Mouse (Mus musculus) left cerebral cortex, adult 2 months (tissue): ENCODE data around the gene Mrpl9. TPM values are rescaled to one million over a fixed set of nuclear protein-coding genes. Genes with fewer than 3 reads are reported as not detected.

Source experiments
- DNase-seq, 2 experiments: peaks; one replicate each; pipeline ENCODE4 v3.0.0; 2021 to 2022; ENCODE audit warnings: low spot score in 2 of 2, mixed read lengths in 1 of 2; ENCODE audit errors: extremely low spot score in 1 of 2
- H3K27ac ChIP-seq: fragments of 200-600 bp; 2 replicates; pipeline ENCODE4 v1.8.1; 2022
- H3K4me3 ChIP-seq: fragments of 200-600 bp; 2 replicates; pipeline ENCODE4 v1.8.1; 2022
- CTCF ChIP-seq: fragments of 200-600 bp; IDR thresholded peaks from 2 replicates; pipeline ENCODE4 v1.8.1; 2022; ENCODE audit warnings: antibody characterized with exemption, mild to moderate bottlenecking, moderate library complexity
- intact Hi-C: fragments of 180-260 bp; cut with DNase I; formaldehyde crosslinking; loops from one replicate; pipeline ENCODE4 v1.15.1; 2025
- total RNA-seq, 2 experiments: library from RNA; stranded (reverse); gene quantifications; 2 replicates each; pipeline ENCODE4 v1.2.3; 2021

Mrpl9 gene
- total RNA-seq, 2 experiments from 2014 or later: 38.6 to 41.6 TPM

DNA sequence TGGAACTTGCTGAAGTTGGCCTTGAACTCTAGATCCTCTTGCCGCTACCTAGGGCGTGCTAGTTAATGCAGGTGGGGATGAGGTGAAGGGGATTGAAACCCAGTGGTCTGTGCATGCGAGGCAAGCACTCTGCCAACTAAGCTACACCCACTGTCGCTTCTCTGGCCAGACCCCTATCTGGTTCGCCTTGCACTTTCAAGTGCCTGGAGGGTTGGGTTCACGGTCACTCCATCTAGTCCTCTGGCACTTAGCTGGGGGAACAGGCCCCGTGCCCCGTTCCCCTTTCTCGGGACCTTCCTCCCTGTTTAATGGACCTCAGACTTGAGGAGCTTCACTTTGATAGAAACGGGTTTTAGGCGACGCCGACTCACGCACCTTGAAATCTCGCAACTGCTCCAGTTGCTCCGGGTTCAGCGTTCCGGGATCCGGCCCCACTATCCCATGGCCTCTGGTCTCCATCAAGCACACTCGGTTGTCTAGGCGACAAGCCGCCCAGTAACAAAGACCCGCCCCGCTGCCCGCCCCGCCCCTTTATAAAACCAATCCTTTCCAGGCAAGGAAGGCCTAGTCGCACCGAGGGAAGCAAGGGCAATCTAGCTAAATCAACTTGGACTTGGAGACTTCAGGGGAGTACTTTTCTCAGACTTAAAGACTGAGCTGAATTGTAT lies 29.5 kb downstream of the Mrpl9 start:
- no peak for DNase-seq
- no peak for TF ChIP-seq CTCF
- peak overlapping the region; percentile 31 for H3K4me3 ChIP-seq
- H3K27ac ChIP-seq: peak overlapping the region; percentile 65
- intact Hi-C loops: no loop called here

DNA sequence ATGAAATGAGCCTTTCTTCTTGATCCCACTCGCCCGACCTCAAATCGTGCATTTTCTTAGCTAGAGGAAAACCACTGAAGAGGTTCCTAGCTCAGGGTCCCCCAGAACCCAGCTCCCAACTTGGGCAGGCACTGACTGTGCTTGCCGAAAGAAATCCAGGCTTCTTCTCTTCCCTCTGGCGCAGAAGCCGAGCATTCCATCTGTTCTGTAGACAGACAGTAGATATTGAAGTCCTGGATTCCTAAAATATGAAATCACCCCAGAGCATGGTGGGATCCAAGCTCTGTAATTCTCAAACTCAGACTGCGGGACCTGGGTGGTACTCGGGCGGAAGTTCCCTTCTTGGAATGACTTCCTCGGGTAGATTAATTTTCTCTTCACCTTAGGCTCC lies 30.0 kb downstream of the Mrpl9 start:
- Histone ChIP-seq H3K27ac (peak overlapping the region; percentile 65), H3K4me3 (no peak overlapping the region; the same call in 1 of the 2 replicates)
- intact Hi-C loops: no loop called here
- no peak for TF ChIP-seq CTCF
- no peak for DNase-seq

DNA sequence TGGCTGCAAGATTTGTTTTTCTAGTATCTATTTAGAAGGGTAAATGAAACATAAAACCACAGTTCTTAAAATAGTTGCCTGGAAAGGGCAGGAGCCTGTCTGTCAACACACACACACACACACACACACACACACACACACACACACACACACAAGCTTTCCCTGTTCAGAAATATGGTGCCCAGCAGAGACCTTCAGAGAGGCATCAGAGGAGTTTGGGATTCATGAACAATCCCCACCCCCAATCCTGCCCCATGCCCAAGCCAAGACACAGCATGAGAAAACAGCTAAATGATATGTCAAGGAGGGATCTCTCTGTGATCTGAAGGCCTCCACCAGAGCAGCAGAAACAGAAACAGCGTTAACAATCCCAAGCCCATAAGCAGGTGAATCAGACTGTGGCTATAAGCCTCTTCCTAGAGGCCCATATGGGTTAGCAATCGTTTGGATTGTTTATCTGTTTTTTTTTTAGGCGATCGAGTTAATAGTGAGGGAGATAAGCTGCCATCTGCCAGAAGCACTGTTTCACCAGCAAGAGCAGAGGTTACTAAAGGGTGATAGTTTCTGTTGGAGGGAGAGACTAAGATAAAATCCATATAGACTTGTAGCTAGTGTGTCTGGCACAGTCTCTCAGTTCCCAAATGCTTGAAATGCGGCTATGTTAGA lies 30.6 kb downstream of the Mrpl9 start:
- intact Hi-C loops: no loop called here
- Histone ChIP-seq H3K27ac (no peak overlapping the region), H3K4me3 (no peak overlapping the region)
- DNase-seq: no peak
- TF ChIP-seq CTCF: no peak

DNA sequence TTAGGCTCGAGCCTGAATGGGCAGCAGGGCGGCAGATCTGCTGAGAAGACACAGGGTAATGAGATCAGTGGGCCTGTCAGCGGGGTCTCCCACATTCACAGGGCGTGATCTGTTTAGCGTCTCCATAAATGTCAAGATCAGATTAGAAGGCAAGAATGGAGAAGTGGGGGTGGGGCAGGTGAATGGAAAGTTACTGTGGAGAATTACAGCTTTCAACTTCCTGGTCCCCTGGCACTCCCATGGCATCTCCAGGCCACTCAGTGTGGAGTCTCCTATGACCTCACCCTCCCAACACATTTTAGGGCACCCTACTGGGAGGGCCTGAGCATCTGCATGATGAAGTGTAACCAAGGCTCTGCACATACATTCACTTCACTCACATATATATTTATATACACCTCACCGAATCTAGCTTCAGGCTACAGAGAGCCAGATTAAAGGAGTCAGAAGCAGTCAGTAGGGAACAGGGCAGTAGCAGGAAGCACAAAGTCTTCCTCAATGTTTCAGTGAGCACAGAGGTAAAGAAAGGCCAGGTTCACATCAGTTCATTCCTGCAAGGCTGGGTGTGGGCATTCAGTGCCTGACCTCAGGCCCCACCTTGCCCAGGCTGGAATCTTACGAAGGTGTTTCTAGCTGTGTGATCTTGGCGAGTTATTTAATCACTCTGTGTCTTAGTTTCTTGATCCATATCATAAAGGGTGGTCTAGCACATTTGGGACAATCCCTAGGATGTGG lies 33.4 kb downstream of the Mrpl9 start:
- H3K4me3 ChIP-seq: no peak overlapping the region
- intact Hi-C loops: no loop called here

DNA sequence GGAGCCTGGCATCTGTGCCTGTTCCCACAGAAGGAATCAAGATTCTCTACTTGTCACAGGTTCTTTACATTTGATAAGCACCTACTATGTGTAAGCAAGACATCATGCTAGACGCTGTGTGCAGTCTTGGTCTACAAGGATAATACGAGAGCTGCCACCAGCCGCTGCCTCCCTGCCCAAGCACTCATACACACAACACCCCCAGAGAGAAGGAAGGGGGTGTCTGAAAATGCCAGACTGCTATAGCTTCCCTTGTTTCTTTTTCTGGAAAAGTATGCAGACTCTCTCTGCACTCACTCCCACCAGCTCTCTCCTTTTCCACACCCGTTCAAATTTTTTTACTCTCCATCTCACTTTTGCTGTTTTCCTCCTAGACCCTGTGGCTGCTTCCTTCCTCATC lies 34.3 kb downstream of the Mrpl9 start:
- peak overlapping the region; percentile 74 for H3K4me3 ChIP-seq
- H3K27ac ChIP-seq: peak overlapping the region; percentile 98
- intact Hi-C loops: no loop called here
- TF ChIP-seq CTCF: no peak
- peak in 1 of 2 experiments; percentile 49 for DNase-seq

More for the DNA sequence above, 33.4 kb downstream of the Mrpl9 start:
- H3K27ac ChIP-seq: peak overlapping the region; percentile 98
- no peak for TF ChIP-seq CTCF
- no peak for DNase-seq

DNA sequence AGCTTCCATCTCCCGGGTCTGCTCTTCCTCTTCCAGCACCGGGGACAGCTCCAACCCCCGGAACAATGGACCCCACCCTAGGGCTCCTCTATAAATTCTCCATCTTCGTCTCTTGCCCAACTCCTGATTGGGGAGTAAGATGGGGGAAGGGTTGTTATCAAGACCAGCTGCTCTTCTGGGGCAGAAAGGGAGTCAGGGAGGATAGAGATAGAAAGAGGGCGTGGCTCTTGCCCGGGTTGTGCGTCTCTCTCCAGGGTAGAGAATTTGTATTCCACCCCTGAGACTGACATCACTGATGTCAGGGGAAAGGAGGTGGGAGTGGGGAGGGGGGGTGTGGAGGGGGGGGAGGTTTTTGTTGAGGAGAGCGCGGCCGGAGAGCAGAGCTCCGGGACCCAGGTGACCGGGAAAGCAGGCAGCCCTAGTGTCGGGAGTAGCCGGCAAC lies 34.9 kb downstream of the Mrpl9 start, which contains the start of gene Celf3:
Gene Celf3, plus strand, starts transcription at position 315 of the 442 bp plus-strand sequence.
- TF ChIP-seq CTCF: no peak
- Histone ChIP-seq H3K27ac (peak within 1 kb of the TSS; percentile 98), H3K4me3 (peak within 1 kb of the TSS; percentile 74)
- peak; percentile 76 for DNase-seq
- intact Hi-C loops: loop anchor here (2.0 kb wide), 1 partner anchor 13 kb away; no protein-coding TSS in a partner anchor

DNA sequence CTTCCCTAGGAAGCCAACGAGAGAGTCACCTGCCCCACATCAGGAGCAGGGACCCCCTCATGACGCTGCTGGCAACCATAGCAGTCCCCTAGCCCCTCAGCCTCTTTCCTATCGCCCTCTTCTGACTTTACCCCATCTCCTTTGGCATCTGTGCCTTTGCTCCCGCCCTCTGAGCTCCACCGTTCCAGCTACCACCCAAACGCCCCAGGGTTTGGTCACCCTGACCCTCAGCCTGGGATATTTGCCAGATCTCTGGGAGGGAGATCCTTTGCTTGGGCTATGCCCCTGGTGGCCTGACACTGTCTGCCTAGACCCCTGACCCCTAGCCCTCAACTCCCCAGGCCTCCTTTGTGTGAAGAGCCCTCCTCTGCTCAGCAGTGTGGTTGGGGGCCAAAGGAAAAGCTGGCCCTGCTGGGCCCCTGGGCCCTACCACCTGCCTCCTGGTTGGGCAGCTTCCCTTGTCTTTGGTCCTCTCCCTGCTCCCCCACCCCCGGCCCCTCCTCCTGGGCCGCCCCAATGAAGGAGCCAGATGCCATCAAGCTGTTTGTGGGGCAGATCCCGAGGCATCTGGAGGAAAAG lies 35.6 kb downstream of the Mrpl9 start:
- TF ChIP-seq CTCF: no peak
- intact Hi-C loops: loop anchor here (2.0 kb wide), 1 partner anchor 14 kb away; no protein-coding TSS in a partner anchor
- H3K27ac ChIP-seq: peak overlapping the region; percentile 98
- H3K4me3 ChIP-seq: peak overlapping the region; percentile 74
- no peak for DNase-seq

DNA sequence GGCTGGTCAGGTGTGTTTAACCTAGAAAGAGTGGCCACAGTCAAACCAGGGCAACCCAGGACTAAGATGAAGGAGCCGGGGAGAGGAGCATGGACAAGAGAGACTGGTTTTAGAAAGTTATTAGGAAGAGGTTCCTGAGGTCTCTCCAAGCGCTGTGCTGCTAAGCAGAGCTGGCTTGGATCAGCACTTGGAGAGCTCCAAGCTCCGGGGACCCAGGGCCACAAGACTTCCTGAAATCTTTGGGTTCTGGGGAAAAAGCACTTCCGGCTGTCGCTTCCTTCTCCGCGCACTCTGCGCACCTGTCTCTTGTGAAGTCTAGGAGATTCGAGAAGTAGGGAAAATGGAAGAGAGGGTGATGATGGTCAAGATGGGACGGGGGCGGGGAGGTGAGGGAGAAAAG lies 36.4 kb downstream of the Mrpl9 start:
- TF ChIP-seq CTCF: no peak
- peak overlapping the region; percentile 74 for H3K4me3 ChIP-seq
- intact Hi-C loops: loop anchor here (2.0 kb wide), 1 partner anchor 15 kb away; no protein-coding TSS in a partner anchor

DNA sequence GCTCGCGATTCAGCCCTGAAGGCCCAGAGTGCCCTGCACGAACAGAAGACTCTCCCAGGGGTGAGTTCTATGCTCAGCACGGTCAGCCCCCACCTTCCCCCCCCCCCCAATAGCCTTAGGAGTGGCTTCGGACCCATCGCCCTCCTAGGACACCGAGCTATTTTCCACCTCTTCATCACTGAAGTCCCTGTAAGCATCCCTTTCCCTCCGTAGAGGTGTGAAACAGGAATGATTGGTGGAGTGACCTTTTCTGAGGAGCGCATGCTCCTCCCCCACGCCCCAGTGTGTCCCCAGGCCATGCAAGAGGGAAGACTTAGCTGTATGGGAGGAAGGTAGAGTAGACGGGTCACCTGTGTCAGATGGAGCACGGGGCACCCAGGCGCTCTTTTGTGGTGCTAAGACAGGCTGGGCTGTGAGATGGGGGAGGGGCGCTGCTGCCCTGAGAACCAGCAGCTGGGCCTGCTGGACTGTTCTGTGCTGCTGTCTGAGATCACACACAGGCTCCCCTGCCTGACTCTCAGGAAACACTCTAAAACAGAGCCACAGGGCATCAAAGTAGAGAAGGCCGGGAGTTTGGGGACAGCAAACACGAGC lies 37.3 kb downstream of the Mrpl9 start, which contains the start of gene Riiad1:
Gene Riiad1, minus strand, starts transcription at position 51 of the 594 bp plus-strand sequence.
- intact Hi-C loops: no loop called here
- TF ChIP-seq CTCF: no peak
- Histone ChIP-seq H3K27ac (peak within 1 kb of the TSS; percentile 98), H3K4me3 (peak within 1 kb of the TSS; percentile 74)
- no peak for DNase-seq

More for the DNA sequence above, 36.4 kb downstream of the Mrpl9 start:
- DNase-seq: no peak
- H3K27ac ChIP-seq: peak overlapping the region; percentile 98

DNA sequence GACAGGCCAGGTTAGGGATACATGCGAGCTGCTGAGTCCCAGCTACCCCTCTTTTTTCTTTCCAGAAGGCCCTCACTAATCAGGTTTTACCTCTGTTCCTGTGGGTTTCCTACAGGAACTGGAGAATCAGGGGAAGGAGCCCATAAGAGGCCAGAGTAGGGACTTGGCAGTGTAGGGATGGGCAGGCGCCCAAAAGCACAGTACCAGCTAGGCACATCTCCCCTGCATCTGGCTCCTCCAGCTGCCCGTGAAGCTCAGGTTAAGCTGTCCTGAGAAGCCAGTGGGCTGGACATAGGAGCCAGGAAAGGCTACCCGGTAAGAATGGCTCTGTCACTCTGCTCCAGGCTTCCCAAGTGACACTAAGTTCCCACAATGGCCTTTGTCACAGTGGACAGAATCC lies 38.3 kb downstream of the Mrpl9 start:
- no peak for TF ChIP-seq CTCF
- Histone ChIP-seq H3K27ac (peak overlapping the region; percentile 78), H3K4me3 (peak overlapping the region; percentile 13; the same call in 1 of the 2 replicates)
- DNase-seq: no peak
- intact Hi-C loops: no loop called here
